Mouse (Mus musculus): ENCODE measurements around the gene Smg7. TPM values are rescaled to one million over a fixed set of nuclear protein-coding genes. Genes with fewer than 3 reads are reported as not detected.

The Smg7 gene
- total and polyA plus RNA-seq, 3 experiments = 32.1 to 53.9 (median 52.4) TPM

DNA sequence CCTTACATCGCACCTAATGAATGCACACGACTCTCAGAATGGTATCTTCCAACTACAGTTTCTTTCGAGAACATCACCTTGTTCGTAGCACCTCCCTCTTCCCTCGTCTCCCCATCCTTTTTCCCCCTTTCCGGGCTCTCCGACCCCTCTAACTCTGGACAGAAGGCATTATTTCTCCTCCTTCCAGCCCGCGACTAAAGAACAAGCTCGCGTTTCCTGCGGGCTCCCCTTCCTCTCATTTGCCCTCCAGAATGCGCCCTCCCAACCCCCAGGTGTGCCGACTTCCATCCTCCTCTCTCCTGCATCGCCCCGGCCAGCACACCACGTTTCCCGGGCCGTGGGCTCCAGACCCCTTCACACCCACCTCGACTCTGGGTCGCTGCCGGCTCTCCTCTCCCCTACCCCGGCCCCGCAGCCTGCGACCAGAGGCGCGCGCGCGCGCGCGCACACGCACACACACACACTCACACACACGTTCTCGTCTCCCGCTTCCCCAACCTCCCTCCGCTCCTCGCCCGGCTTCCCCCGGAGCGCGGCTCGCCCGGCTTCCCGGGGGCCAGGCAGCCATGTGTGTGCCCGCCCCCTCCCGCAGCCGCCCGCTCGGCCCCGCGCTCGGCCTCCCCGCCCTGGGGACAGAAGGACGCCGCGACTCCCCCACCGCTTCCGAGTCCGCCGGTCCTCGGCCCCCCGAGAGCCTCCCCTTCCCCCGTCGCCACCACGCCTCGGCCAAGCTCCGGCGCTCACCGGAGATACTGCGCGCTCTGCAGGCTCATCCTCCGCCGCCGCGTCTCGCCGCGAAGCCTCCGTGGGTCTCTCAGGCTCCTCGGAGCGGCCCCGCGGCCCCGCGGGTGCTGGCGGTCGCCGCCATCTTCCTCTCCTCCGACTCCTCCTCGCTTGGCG, at the start of gene Smg7 (continued):
- TF ChIP-seq ZC3H11A (IDR thresholded peaks at IDR 0.05; ENCODE audit: low read depth, low read length) (no peak), UBTF (IDR thresholded peaks at IDR 0.05; ENCODE audit: borderline replicate concordance, insufficient read depth, low read depth, low read length) (no peak), POLR2AphosphoS5 (IDR thresholded peaks at IDR 0.05; ENCODE audit: borderline replicate concordance, low read depth, low read length) (no peak), TBP (IDR thresholded peaks at IDR 0.05; ENCODE audit: low read depth, low read length) (no peak)

DNA sequence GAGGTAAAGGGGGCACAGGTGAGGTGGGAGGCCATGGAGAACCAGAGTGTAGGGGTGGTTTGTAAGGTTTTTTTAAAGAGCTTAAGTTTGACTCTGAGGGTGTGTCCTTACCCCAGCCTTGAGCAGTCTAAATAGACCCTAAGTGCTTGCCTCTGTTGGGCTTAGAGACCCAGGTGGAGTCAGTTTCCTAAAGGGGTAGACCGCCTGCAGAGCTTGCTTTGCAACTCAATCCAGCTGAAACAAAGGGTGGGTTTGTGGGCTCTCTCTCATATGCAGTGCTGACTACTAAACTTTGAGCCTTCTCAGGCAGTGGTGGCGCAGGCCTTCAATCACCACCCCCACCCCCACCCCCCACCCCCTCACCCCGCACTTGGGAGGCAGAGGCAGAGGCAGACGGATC, 40.5 kb upstream of the Smg7 start:
- Histone ChIP-seq H3K79me2 (ENCODE audit: control insufficient read depth, insufficient read depth, low read length, poor library complexity) (no peaks in the 10 kb centered on the region), H3K4me3 (ENCODE audit: control insufficient read depth in 1 of 2, insufficient read depth in 1 of 2, low read depth in 2 of 2, low read length in 2 of 2) (no peak overlapping the region), H3K9me3 (replicated peaks; ENCODE audit: insufficient read depth, low read length) (no peaks in the 10 kb centered on the region), H3K27me3 (ENCODE audit: control insufficient read depth in 1 of 2, insufficient read depth in 2 of 2, low read length in 2 of 2) (peaks cover 9 to 19% of the 10 kb centered on the region in 2 experiments), H3K27ac (ENCODE audit: control insufficient read depth, low read depth, low read length) (no peak overlapping the region), H3K36me3 (ENCODE audit: control insufficient read depth in 1 of 2, insufficient read depth in 2 of 2, low read length in 2 of 2) (no peaks in the 10 kb centered on the region), H3K4me1 (ENCODE audit: control insufficient read depth in 1 of 2, insufficient read depth in 2 of 2, low read length in 2 of 2) (no peaks in the 10 kb centered on the region), H3K9ac (ENCODE audit: control insufficient read depth, low read depth, low read length, poor library complexity, severe bottlenecking) (no peak overlapping the region)
- DNase-seq (ENCODE audit: low read depth, low spot score) = no peak
- TF ChIP-seq TAL1 (IDR thresholded peaks at IDR 0.05; ENCODE audit: low read length) (no peak), MAFK (IDR thresholded peaks at IDR 0.05; ENCODE audit: borderline replicate concordance, low read depth, low read length) (no peak)

DNA sequence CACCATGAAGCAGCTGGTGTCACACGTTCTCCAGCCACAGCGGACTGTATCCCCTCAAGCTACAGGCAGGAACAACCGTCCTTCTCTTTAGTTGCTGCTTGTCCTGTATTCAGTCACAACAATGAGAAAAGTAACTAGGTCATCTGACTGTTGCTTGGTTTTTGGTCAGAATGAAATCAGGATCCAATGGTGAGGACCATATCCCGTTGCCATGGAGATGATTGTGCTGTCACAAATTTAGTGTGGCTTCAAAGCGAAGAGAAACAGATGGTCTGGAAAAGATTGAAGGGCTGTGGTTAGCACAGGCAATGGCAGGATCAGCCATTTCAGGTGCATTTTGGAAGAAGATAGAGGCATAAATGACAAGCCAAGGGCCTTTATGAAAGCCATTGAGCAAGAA, 33.9 kb upstream of the Smg7 start:
- DNase-seq (ENCODE audit: low read depth, low spot score) = no peak
- Histone ChIP-seq H3K4me1 (ENCODE audit: control insufficient read depth in 1 of 2, insufficient read depth in 2 of 2, low read length in 2 of 2) (no peaks in the 10 kb centered on the region), H3K79me2 (ENCODE audit: control insufficient read depth, insufficient read depth, low read length, poor library complexity) (no peaks in the 10 kb centered on the region), H3K27me3 (ENCODE audit: control insufficient read depth in 1 of 2, insufficient read depth in 2 of 2, low read length in 2 of 2) (peaks cover 8 to 12% of the 10 kb centered on the region in 2 experiments; a peak in 3 of 4 replicates), H3K4me3 (ENCODE audit: control insufficient read depth in 1 of 2, insufficient read depth in 1 of 2, low read depth in 2 of 2, low read length in 2 of 2) (no peak overlapping the region), H3K9ac (ENCODE audit: control insufficient read depth, low read depth, low read length, poor library complexity, severe bottlenecking) (no peak overlapping the region), H3K27ac (ENCODE audit: control insufficient read depth, low read depth, low read length) (no peak overlapping the region), H3K36me3 (ENCODE audit: control insufficient read depth in 1 of 2, insufficient read depth in 2 of 2, low read length in 2 of 2) (no peaks in the 10 kb centered on the region), H3K9me3 (replicated peaks; ENCODE audit: insufficient read depth, low read length) (no peaks in the 10 kb centered on the region)
- TF ChIP-seq RAD21 (IDR thresholded peaks at IDR 0.05; ENCODE audit: low read depth, low read length) (no peak), CTCF (IDR thresholded peaks at IDR 0.05 in 2 of 3, conservative IDR thresholded peaks at IDR 0.05 in 1 of 3; ENCODE audit: control insufficient read depth in 1 of 3, insufficient read depth in 1 of 3, low read depth in 2 of 3, low read length in 3 of 3, poor library complexity in 1 of 3, severe bottlenecking in 1 of 3) (no peak), SMC3 (IDR thresholded peaks at IDR 0.05; ENCODE audit: low read depth, low read length) (no peak), ZMIZ1 (IDR thresholded peaks at IDR 0.05; ENCODE audit: low read depth, low read length) (no peak), E2F4 (IDR thresholded peaks at IDR 0.05; ENCODE audit: borderline replicate concordance, low read depth, low read length) (no peak), RCOR1 (IDR thresholded peaks at IDR 0.05; ENCODE audit: low read depth, low read length) (no peak), GATA1 (IDR thresholded peaks at IDR 0.05; ENCODE audit: low read depth, low read length) (no peak), POLR2AphosphoS2 (IDR thresholded peaks at IDR 0.05; ENCODE audit: low read length) (no peak), NRF1 (IDR thresholded peaks at IDR 0.05; ENCODE audit: insufficient read depth, low read depth, low read length, poor library complexity, severe bottlenecking) (no peak), TBP (IDR thresholded peaks at IDR 0.05; ENCODE audit: low read depth, low read length) (no peak), TCF12 (IDR thresholded peaks at IDR 0.05; ENCODE audit: low read depth, low read length) (no peak), HCFC1 (IDR thresholded peaks at IDR 0.05; ENCODE audit: low read depth, low read length) (no peak), USF1 (IDR thresholded peaks at IDR 0.05; ENCODE audit: low read depth, low read length) (no peak), ZC3H11A (IDR thresholded peaks at IDR 0.05; ENCODE audit: low read depth, low read length) (no peak), TAL1 (IDR thresholded peaks at IDR 0.05; ENCODE audit: low read length) (no peak)

Data from MEL (cell line).